Mouse (Mus musculus): ENCODE data around the gene Mfsd13b. TPM values are rescaled to one million over a fixed set of nuclear protein-coding genes. Genes with fewer than 3 reads are reported as not detected.

Gene Mfsd13b
- total RNA-seq (2012; rRNA removed): 0.63 TPM in 1 of 2 replicates, not detected in the other
- not detected in 2 replicates for total RNA-seq (2014; rRNA removed)
- polyA plus RNA-seq (2012; ENCODE audit: insufficient read length, low read depth): not detected in 2 replicates

GRCm38 (mm10) chr7:120982200-120982841 is at the start of gene Mfsd13b, which contains the start of gene Cdr2:
TSS of gene Mfsd13b (plus strand) at chr7:120982509.
TSS of gene Cdr2 (minus strand) at chr7:120982312.
- no peak for TF ChIP-seq JUND (conservative IDR thresholded peaks at IDR 0.05; ENCODE audit: low read depth, low read length)
- peak; percentile 93; the same call in 1 of the 2 replicates for TF ChIP-seq E2F4 (IDR thresholded peaks at IDR 0.05; ENCODE audit: insufficient replicate concordance, low read depth, low read length)
- peak; percentile 94 for TF ChIP-seq TCF12 (IDR thresholded peaks at IDR 0.05; ENCODE audit: low read depth, low read length)
- no peak for TF ChIP-seq JUN (IDR thresholded peaks at IDR 0.05; ENCODE audit: insufficient read depth, low read depth, low read length)
- no peak for TF ChIP-seq PAX5 (IDR thresholded peaks at IDR 0.05; ENCODE audit: low read length)
- peak; percentile 92 for TF ChIP-seq POLR2A (IDR thresholded peaks at IDR 0.05; ENCODE audit: low read depth, low read length)
- TF ChIP-seq POLR2AphosphoS2 (IDR thresholded peaks at IDR 0.05; ENCODE audit: low read depth, low read length): 0 out of 2 replicates have a peak, but pooled peaks have one; percentile 41
- TF ChIP-seq MAFK (IDR thresholded peaks at IDR 0.05; ENCODE audit: insufficient replicate concordance, low read length): no peak
- TF ChIP-seq NRF1 (IDR thresholded peaks at IDR 0.05; ENCODE audit: low read depth, low read length): peak; percentile 44; the same call in 1 of the 2 replicates
- TF ChIP-seq HCFC1 (IDR thresholded peaks at IDR 0.05; ENCODE audit: low read depth, low read length): peak; percentile 56
- TF ChIP-seq MAX (IDR thresholded peaks at IDR 0.05; ENCODE audit: low read length): peak; percentile 82
- peak; percentile 79 for TF ChIP-seq NELFE (IDR thresholded peaks at IDR 0.05; ENCODE audit: low read depth, low read length)
- TF ChIP-seq ZMIZ1 (IDR thresholded peaks at IDR 0.05; ENCODE audit: low read depth, low read length): peak; percentile 66
- TF ChIP-seq MEF2A (IDR thresholded peaks at IDR 0.05; ENCODE audit: borderline replicate concordance, low read depth, low read length): 0 out of 2 replicates have a peak, but pooled peaks have one; percentile 24
- no peak for TF ChIP-seq RCOR1 (conservative IDR thresholded peaks at IDR 0.05; ENCODE audit: low read depth, low read length)
- peak; percentile 74 for TF ChIP-seq ELF1 (IDR thresholded peaks at IDR 0.05; ENCODE audit: low read depth, low read length)
- 0 out of 2 replicates have a peak, but pooled peaks have one; percentile 5 for TF ChIP-seq BHLHE40 (IDR thresholded peaks at IDR 0.05; ENCODE audit: low read depth, low read length)
- TF ChIP-seq TBP (conservative IDR thresholded peaks at IDR 0.05; ENCODE audit: low read depth, low read length): peak; percentile 91
- peak; percentile 52; the same call in 1 of the 2 replicates for TF ChIP-seq KAT2A (IDR thresholded peaks at IDR 0.05; ENCODE audit: insufficient replicate concordance, low read length)
- 0 out of 2 replicates have a peak, but pooled peaks have one; percentile 35 for TF ChIP-seq MYC (IDR thresholded peaks at IDR 0.05; ENCODE audit: low read depth, low read length)
- peak; percentile 60 for TF ChIP-seq SIN3A (IDR thresholded peaks at IDR 0.05; ENCODE audit: low read length)
- peak; percentile 98 for TF ChIP-seq CHD2 (IDR thresholded peaks at IDR 0.05; ENCODE audit: low read length)
- peak; percentile 96 for TF ChIP-seq MXI1 (IDR thresholded peaks at IDR 0.05; ENCODE audit: low read depth, low read length)
- no peaks in the 10 kb centered on the region for H3K27me3 ChIP-seq (replicated peaks)
- peaks cover 3 to 29% of the 10 kb centered on the region in 2 experiments; a peak in 3 of 4 replicates for H3K4me1 ChIP-seq (ENCODE audit: control insufficient read depth in 1 of 2, insufficient read depth in 2 of 2)
- no peaks in the 10 kb centered on the region for H3K9me3 ChIP-seq (replicated peaks; ENCODE audit: low read length)
- H3K4me3 ChIP-seq (replicated peaks in 1 of 3; ENCODE audit: low read depth in 2 of 3, low read length in 2 of 3, poor library complexity in 1 of 3): peak within 1 kb of the TSS; percentile 62 to 77 (median 72)
- H3K27ac ChIP-seq (ENCODE audit: insufficient read depth, low read depth): no peak within 1 kb of the TSS
- no peaks in the 10 kb centered on the region for H3K36me3 ChIP-seq (replicated peaks in 1 of 2; ENCODE audit: control insufficient read depth in 1 of 2, insufficient read depth in 1 of 2, low read length in 1 of 2)
- H3K79me2 ChIP-seq (replicated peaks; ENCODE audit: control insufficient read depth, extremely low read depth, insufficient read depth, poor library complexity, severe bottlenecking): no peaks in the 10 kb centered on the region
- peak within 1 kb of the TSS; percentile 88 for H3K4me2 ChIP-seq (ENCODE audit: insufficient read depth, low read depth, poor library complexity, severe bottlenecking)
- in situ Hi-C loops (cut with MboI; ENCODE audit: low pct_ligation_motif_present, low pct_unique_long_range_greater_than_20kb, low sequenced_read_pairs): loop anchor here (10.0 kb wide), 1 partner anchor 52 kb away; the partner anchor contains the start of gene Mettl9
- dilution Hi-C loops (cut with MboI; ENCODE audit: extremely low pct_ligation_motif_present, extremely low pct_unique_long_range_greater_than_20kb, low sequenced_read_pairs): no loop called here
- peak; percentile 99 for DNase-seq (ENCODE audit: extremely low read depth)
- H3K9ac ChIP-seq (ENCODE audit: insufficient read depth, low read depth): peak within 1 kb of the TSS; percentile 60

Measured in CH12.LX (cell line).